Mouse (Mus musculus) testis, postnatal 14 days (tissue): ENCODE measurements around the gene Gsg1l.

Source experiments
- DNase-seq: peaks from one replicate; pipeline ENCODE4 v3.0.0; 2021; ENCODE audit warnings: low spot score

Gene Gsg1l

GRCm38 (mm10) chr7:126080949-126081654, 1.1 kb downstream of the Gsg1l start:
- no peak for DNase-seq

GRCm38 (mm10) chr7:126076935-126077334, 5.3 kb downstream of the Gsg1l start:
- DNase-seq, result no peak

- no peak for DNase-seq
Measured at GRCm38 (mm10) chr7:126075058-126075457, 7.2 kb downstream of the Gsg1l start.

- no peak for DNase-seq
Measured at GRCm38 (mm10) chr7:126070321-126070720, 11.9 kb downstream of the Gsg1l start.

- no peak for DNase-seq
Measured at GRCm38 (mm10) chr7:126066777-126067176, 15.4 kb downstream of the Gsg1l start.

GRCm38 (mm10) chr7:126065243-126065876, 16.9 kb downstream of the Gsg1l start:
- no peak for DNase-seq

- no peak for DNase-seq
Measured at GRCm38 (mm10) chr7:126062228-126062627, 20.0 kb downstream of the Gsg1l start.

- no peak for DNase-seq
Measured at GRCm38 (mm10) chr7:126058918-126059317, 23.3 kb downstream of the Gsg1l start.

- DNase-seq, result no peak
Measured at GRCm38 (mm10) chr7:126057332-126057914, 24.8 kb downstream of the Gsg1l start.

GRCm38 (mm10) chr7:126054574-126054973, 27.6 kb downstream of the Gsg1l start:
- DNase-seq, result no peak

GRCm38 (mm10) chr7:126053618-126054017, 28.6 kb downstream of the Gsg1l start:
- no peak for DNase-seq

- no peak for DNase-seq
Measured at GRCm38 (mm10) chr7:126051910-126052309, 30.3 kb downstream of the Gsg1l start.

GRCm38 (mm10) chr7:126045077-126045476, 37.1 kb downstream of the Gsg1l start:
- DNase-seq, result no peak

- no peak for DNase-seq
Measured at GRCm38 (mm10) chr7:126042306-126042705, 39.9 kb downstream of the Gsg1l start.

- peak; percentile 22 for DNase-seq
Measured at GRCm38 (mm10) chr7:126040794-126041526, 41.3 kb downstream of the Gsg1l start.

GRCm38 (mm10) chr7:126039847-126040246, 42.4 kb downstream of the Gsg1l start:
- no peak for DNase-seq

GRCm38 (mm10) chr7:126039247-126039835, 42.9 kb downstream of the Gsg1l start:
- DNase-seq, result no peak

- no peak for DNase-seq
Measured at GRCm38 (mm10) chr7:126038366-126039246, 43.6 kb downstream of the Gsg1l start.

GRCm38 (mm10) chr7:126035332-126035731, 46.9 kb downstream of the Gsg1l start:
- DNase-seq, result no peak

GRCm38 (mm10) chr7:126032776-126033209, 49.4 kb downstream of the Gsg1l start:
- no peak for DNase-seq

GRCm38 (mm10) chr7:126032365-126032755, 49.9 kb downstream of the Gsg1l start:
- DNase-seq, result no peak
